Mouse (Mus musculus) liver, embryonic 18 days (tissue): ENCODE measurements around the gene Olfr1228. TPM values are rescaled to one million over a fixed set of nuclear protein-coding genes. Genes with fewer than 3 reads are reported as not detected.

ENCODE experiments used
- polyA plus RNA-seq: library from polyadenylated mRNA; depleted of rRNA; stranded (reverse); fragments of >200 nt; gene quantifications from 2 replicates; pipeline ENCODE4 v1.2.3, GENCODE M21; 2012; rRNA removed

Gene Olfr1228
- not detected in 2 replicates for polyA plus RNA-seq

GRCm38 (mm10) chr2:89253962-89254361, at the start of gene Olfr1228:
Gene Olfr1228, minus strand, starts transcription at chr2:89254062.

GRCm38 (mm10) chr2:89297168-89297567, 43.3 kb upstream of the Olfr1228 start, which contains the start of gene Olfr1230:
Gene Olfr1230, minus strand, starts transcription at chr2:89297268.

GRCm38 (mm10) chr2:89287914-89288313, 34.1 kb upstream of the Olfr1228 start, which contains the start of gene Olfr1229:
Gene Olfr1229, minus strand, starts transcription at chr2:89288014.

GRCm38 (mm10) chr2:89199948-89200347, 53.9 kb downstream of the Olfr1228 start, which contains the start of gene Olfr1226:
Gene Olfr1226, minus strand, starts transcription at chr2:89200048.

Other genes starting within 250 kb of the Olfr1228 start
- not detected in 2 replicates for gene Olfr1215, start 247.1 kb downstream of the Olfr1228 start, polyA plus RNA-seq
- gene Olfr1216, start 235.7 kb downstream of the Olfr1228 start, polyA plus RNA-seq = not detected in 2 replicates
- gene Olfr1217, start 222.0 kb downstream of the Olfr1228 start, polyA plus RNA-seq = not detected in 2 replicates
- gene Olfr1218, start 192.9 kb downstream of the Olfr1228 start, polyA plus RNA-seq = not detected in 2 replicates
- not detected in 2 replicates for gene Olfr1219, start 170.5 kb downstream of the Olfr1228 start, polyA plus RNA-seq
- not detected in 2 replicates for gene Olfr1220, start 147.2 kb downstream of the Olfr1228 start, polyA plus RNA-seq
- gene Olfr1221, start 136.8 kb downstream of the Olfr1228 start, polyA plus RNA-seq = not detected in 2 replicates
- not detected in 2 replicates for gene Olfr1222, start 121.0 kb downstream of the Olfr1228 start, polyA plus RNA-seq
- not detected in 2 replicates for gene Olfr1223, start 102.5 kb downstream of the Olfr1228 start, polyA plus RNA-seq
- not detected in 2 replicates for gene Olfr1224-ps1, start 90.0 kb downstream of the Olfr1228 start, polyA plus RNA-seq
- not detected in 2 replicates for gene Olfr1225, start 79.4 kb downstream of the Olfr1228 start, polyA plus RNA-seq
- not detected in 2 replicates for gene Olfr1226, start 54.0 kb downstream of the Olfr1228 start, polyA plus RNA-seq
- gene Olfr1229, start 34.0 kb upstream of the Olfr1228 start, polyA plus RNA-seq = not detected in 2 replicates
- not detected in 2 replicates for gene Olfr1230, start 43.2 kb upstream of the Olfr1228 start, polyA plus RNA-seq
- gene Olfr1231, start 53.0 kb upstream of the Olfr1228 start, polyA plus RNA-seq = not detected in 2 replicates
- gene Olfr1232, start 75.6 kb upstream of the Olfr1228 start, polyA plus RNA-seq = not detected in 2 replicates
- not detected in 2 replicates for gene Olfr1233, start 88.3 kb upstream of the Olfr1228 start, polyA plus RNA-seq
- not detected in 2 replicates for gene Olfr1234, start 110.8 kb upstream of the Olfr1228 start, polyA plus RNA-seq
- not detected in 2 replicates for gene Olfr1238, start 155.6 kb upstream of the Olfr1228 start, polyA plus RNA-seq
- gene Olfr1239, start 166.3 kb upstream of the Olfr1228 start, polyA plus RNA-seq = not detected in 2 replicates
- gene Olfr1240, start 188.9 kb upstream of the Olfr1228 start, polyA plus RNA-seq = not detected in 2 replicates
- gene Olfr1241, start 233.1 kb upstream of the Olfr1228 start, polyA plus RNA-seq = not detected in 2 replicates
- not detected in 2 replicates for gene Olfr1242, start 244.3 kb upstream of the Olfr1228 start, polyA plus RNA-seq